Mouse (Mus musculus) forebrain, embryonic 11.5 days (tissue): ENCODE results near the gene Rgs14. TPM values are rescaled to one million over a fixed set of nuclear protein-coding genes. Genes with fewer than 3 reads are reported as not detected.

Experiments
- ATAC-seq: fragments of 200-750 bp; cut with Nextera tagmentation; replicated peaks from 2 replicates; pipeline ENCODE4 v1.8.0; 2017; ENCODE audit warnings: moderate TSS enrichment; ENCODE audit not compliant: low FRiP score
- DNase-seq: peaks from one replicate; pipeline ENCODE4 v3.0.0-alpha.2; 2017; ENCODE audit warnings: low spot score
- H3K27ac ChIP-seq: fragments of 300-500 bp; sonication (generic); 2 replicates; pipeline ENCODE4 v1.5.1; 2014; ENCODE audit warnings: low read depth, low read length
- H3K27me3 ChIP-seq: fragments of 300-500 bp; sonication (generic); 2 replicates; pipeline ENCODE4 v1.6.1; 2014; ENCODE audit warnings: mild to moderate bottlenecking, low read length, mixed read lengths; ENCODE audit not compliant: control insufficient read depth, insufficient read depth
- H3K36me3 ChIP-seq: fragments of 300-500 bp; sonication (generic); 2 replicates; pipeline ENCODE4 v1.6.1; 2014; ENCODE audit warnings: mild to moderate bottlenecking, low read length, moderate library complexity, mixed read lengths; ENCODE audit not compliant: control insufficient read depth, insufficient read depth
- H3K4me1 ChIP-seq: fragments of 300-500 bp; sonication (generic); replicated peaks from 2 replicates; pipeline ENCODE4 v1.6.1; 2014; ENCODE audit warnings: low read length, mixed read lengths; ENCODE audit not compliant: control insufficient read depth, insufficient read depth
- H3K4me2 ChIP-seq: fragments of 300-500 bp; sonication (generic); 2 replicates; pipeline ENCODE4 v1.6.1; 2014; ENCODE audit warnings: low read depth, mild to moderate bottlenecking, low read length, moderate library complexity, mixed read lengths; ENCODE audit not compliant: severe bottlenecking
- H3K4me3 ChIP-seq: fragments of 300-500 bp; sonication (generic); 2 replicates; pipeline ENCODE4 v1.5.1; 2014; ENCODE audit warnings: low read depth, low read length
- H3K9ac ChIP-seq: fragments of 300-500 bp; sonication (generic); 2 replicates; pipeline ENCODE4 v1.6.1; 2014; ENCODE audit warnings: low read length
- H3K9me3 ChIP-seq: fragments of 300-500 bp; sonication (generic); 2 replicates; pipeline ENCODE4 v1.6.1; 2016; ENCODE audit warnings: low read length, mixed read lengths; ENCODE audit not compliant: control insufficient read depth
- WGBS: fragments of 180-500 bp; shearing (Covaris S2); extraction: QIAGEN DNeasy Blood & Tissue Kit; methylation state at CpG from one replicate; pipeline ENCODE4 v1.1.7; 2014; 5-methylcytosine and 5-hydroxymethylcytosine counted together
- polyA plus RNA-seq: library from polyadenylated mRNA; unstranded; fragments of >200 nt; fragmentation: Nextera tagmentation; extraction: Ambion mirVana; gene quantifications from 2 replicates; pipeline ENCODE4 v1.2.1, GENCODE M21; 2014

Gene Rgs14
- polyA plus RNA-seq, 1 experiment from 2014 or later, result 0.33 TPM

DNA sequence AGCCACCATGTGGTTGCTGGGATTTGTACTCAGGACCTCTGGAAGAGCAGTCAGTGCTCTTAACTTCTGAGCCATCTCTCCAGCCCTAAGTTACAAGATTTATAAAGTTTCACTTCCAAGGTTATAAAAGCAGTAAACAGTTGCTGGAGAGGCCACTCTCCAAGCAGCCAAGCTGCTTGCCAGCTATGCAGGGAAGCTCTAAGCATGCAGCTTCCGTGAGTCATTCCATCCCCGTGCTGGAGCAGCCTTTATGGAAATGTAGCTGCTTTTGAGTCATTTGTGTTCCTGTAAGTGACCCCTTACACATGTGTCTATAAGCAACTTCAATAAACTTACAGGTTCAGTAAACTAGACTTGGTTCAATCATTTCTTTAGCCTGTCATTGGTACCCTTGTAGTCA, 61.0 kb downstream of the Rgs14 start:
- ATAC-seq (no peak), DNase-seq (no peak)

DNA sequence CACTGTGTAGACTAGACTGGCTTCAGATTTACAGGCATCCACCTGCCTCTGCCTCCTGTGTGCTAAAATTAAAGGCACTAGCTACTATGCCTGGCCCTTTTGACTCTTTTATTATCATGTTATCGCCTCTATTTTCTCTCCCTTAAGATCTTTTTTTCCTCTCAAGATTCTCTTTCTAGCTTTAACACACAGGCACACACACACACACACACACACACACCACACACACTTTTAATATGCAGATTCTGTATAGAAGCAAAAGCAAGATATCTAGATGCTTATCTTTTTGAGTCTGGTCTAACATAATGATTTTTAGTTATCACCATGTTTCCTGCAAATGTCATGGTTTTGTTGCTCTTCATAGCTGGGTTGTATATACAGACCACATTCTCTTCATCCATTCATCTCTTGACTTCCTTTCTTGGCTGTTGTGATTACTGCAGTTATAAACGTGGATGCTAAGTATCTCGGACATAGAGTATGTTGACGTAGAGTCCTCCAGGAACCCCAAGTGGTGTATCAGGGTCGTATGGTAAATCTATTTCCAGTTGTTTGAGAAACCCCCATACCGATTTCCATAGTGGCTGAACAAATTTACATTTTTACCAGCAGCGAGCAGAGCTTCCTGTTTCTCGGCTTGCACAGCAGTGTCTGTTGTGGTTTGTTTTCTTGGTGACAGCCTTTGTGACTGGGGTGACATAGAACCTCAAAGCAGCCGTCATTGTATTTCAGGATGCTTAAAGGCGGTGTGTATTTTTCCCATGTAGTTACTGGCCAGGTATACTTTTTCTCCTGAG, 62.6 kb downstream of the Rgs14 start:
- Histone ChIP-seq H3K9me3 (no peaks in the 10 kb centered on the region), H3K27me3 (no peaks in the 10 kb centered on the region), H3K36me3 (no peaks in the 10 kb centered on the region), H3K4me3 (no peak overlapping the region), H3K4me1 (no peaks in the 10 kb centered on the region), H3K4me2 (no peak overlapping the region), H3K9ac (no peak overlapping the region), H3K27ac (no peak overlapping the region)
- DNase-seq (no peak), ATAC-seq (no peak)
- WGBS, result 84% methylated on average over 10 of the region's 10 CpGs

More for the DNA sequence above, 61.0 kb downstream of the Rgs14 start:
- Histone ChIP-seq H3K4me1 (no peaks in the 10 kb centered on the region), H3K27ac (no peak overlapping the region), H3K4me2 (no peak overlapping the region), H3K36me3 (no peaks in the 10 kb centered on the region), H3K9ac (no peak overlapping the region), H3K9me3 (no peaks in the 10 kb centered on the region), H3K27me3 (no peaks in the 10 kb centered on the region), H3K4me3 (no peak overlapping the region)
- WGBS, result 83% methylated on average over 2 of the region's 2 CpGs

Other genes starting within 250 kb of the Rgs14 start
- not detected in 2 replicates for gene Gm17617, start 236.2 kb upstream of the Rgs14 start, polyA plus RNA-seq
- gene Fgfr4, start 217.1 kb upstream of the Rgs14 start, polyA plus RNA-seq, result 0.23 and 0.27 TPM in 2 replicates
- 69.6 and 79.3 TPM in 2 replicates for gene Nsd1, start 159.9 kb upstream of the Rgs14 start, polyA plus RNA-seq
- gene Prelid1, start 49.2 kb upstream of the Rgs14 start, polyA plus RNA-seq, result 422 and 451 TPM in 2 replicates
- 84.4 and 101 TPM in 2 replicates for gene Rab24, start 47.8 kb upstream of the Rgs14 start, polyA plus RNA-seq
- 37.2 and 42.2 TPM in 2 replicates for gene Mxd3, start 39.9 kb upstream of the Rgs14 start, polyA plus RNA-seq
- 90.4 and 94.2 TPM in 2 replicates for gene Lman2, start 6.9 kb upstream of the Rgs14 start, polyA plus RNA-seq
- not detected in 2 replicates for gene Slc34a1, start 28.5 kb downstream of the Rgs14 start, polyA plus RNA-seq
- not detected in 2 replicates for gene Pfn3, start 45.5 kb downstream of the Rgs14 start, polyA plus RNA-seq
- gene F12, start 57.1 kb downstream of the Rgs14 start, polyA plus RNA-seq, result not detected in 2 replicates
- gene Grk6, start 75.3 kb downstream of the Rgs14 start, polyA plus RNA-seq, result 69.5 and 79.2 TPM in 2 replicates
- gene Prr7, start 94.5 kb downstream of the Rgs14 start, polyA plus RNA-seq, result 2.3 and 3.9 TPM in 2 replicates
- 411 and 418 TPM in 2 replicates for gene Dbn1, start 118.4 kb downstream of the Rgs14 start, polyA plus RNA-seq
- gene Pdlim7, start 143.9 kb downstream of the Rgs14 start, polyA plus RNA-seq, result 165 and 185 TPM in 2 replicates
- gene Dok3, start 159.6 kb downstream of the Rgs14 start, polyA plus RNA-seq, result 3.3 and 3.9 TPM in 2 replicates
- gene Ddx41, start 166.9 kb downstream of the Rgs14 start, polyA plus RNA-seq, result 79.3 and 79.5 TPM in 2 replicates
- 55.8 and 58.0 TPM in 2 replicates for gene Fam193b, start 201.4 kb downstream of the Rgs14 start, polyA plus RNA-seq
- 51.4 and 56.5 TPM in 2 replicates for gene Tmed9, start 204.0 kb downstream of the Rgs14 start, polyA plus RNA-seq
- gene B4galt7, start 230.2 kb downstream of the Rgs14 start, polyA plus RNA-seq, result 24.5 and 25.6 TPM in 2 replicates